Mouse (Mus musculus): ENCODE data around the gene Olfr394. TPM values are rescaled to one million over a fixed set of nuclear protein-coding genes. Genes with fewer than 3 reads are reported as not detected.
"Not testable (repeated sequence)": the region's sequence is repeated elsewhere in the genome, so short reads cannot be mapped to it uniquely, and the experiment has no call there.

Olfr394 gene
- total RNA-seq (2021) = not detected
- long read RNA-seq = 0 reads

DNA sequence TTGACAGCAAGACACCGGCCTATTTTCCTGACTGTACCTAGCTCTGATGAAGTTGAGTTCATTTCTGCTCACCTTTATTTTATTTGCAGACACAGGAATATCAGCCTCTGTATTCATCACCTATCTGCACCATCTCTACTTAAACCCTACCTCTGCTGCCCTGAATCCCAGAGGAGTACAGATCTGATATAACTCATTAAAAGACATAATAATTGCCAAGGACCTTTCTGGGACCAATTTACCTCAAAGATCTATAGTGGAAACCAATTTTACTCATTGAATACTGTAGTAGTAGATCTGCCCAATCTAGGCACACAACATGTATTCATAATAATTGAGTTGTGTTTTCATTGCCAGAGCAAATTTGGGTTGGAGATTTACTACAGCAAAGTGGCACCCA lies at the start of gene Olfr394:
Gene Olfr394 (minus strand): TSS at position 101 of the 400 bp plus-strand sequence.
- DNase-seq (ENCODE audit: low spot score in 2 of 2) = no peak

GRCm38 (mm10) chr11:73936377-73936776 lies 45.8 kb upstream of the Olfr394 start, which contains the start of gene Olfr23:
Olfr23 (plus strand) TSS chr11:73936677.
- no peak for DNase-seq (ENCODE audit: low spot score in 2 of 2)

GRCm38 (mm10) chr11:73909199-73909598 lies 18.6 kb upstream of the Olfr394 start, which contains the start of gene Olfr395:
Olfr395 (minus strand) TSS chr11:73909299.
- not testable (repeated sequence) for DNase-seq (ENCODE audit: low spot score in 2 of 2)

GRCm38 (mm10) chr11:73851354-73851753 lies 39.2 kb downstream of the Olfr394 start, which contains the start of gene Olfr393:
Olfr393 (minus strand) TSS chr11:73851454.
- DNase-seq (ENCODE audit: low spot score in 2 of 2) = no peak

Other genes with a start within 250 kb of the Olfr394 start
- not detected for gene Zfp735, start 202.0 kb downstream of the Olfr394 start, total RNA-seq (2021)
- gene Olfr389, start 110.1 kb downstream of the Olfr394 start, total RNA-seq (2021) = not detected
- not detected for gene Olfr390, start 107.8 kb downstream of the Olfr394 start, total RNA-seq (2021)
- not detected for gene Olfr391-ps, start 87.7 kb downstream of the Olfr394 start, total RNA-seq (2021)
- gene Olfr392, start 73.7 kb downstream of the Olfr394 start, total RNA-seq (2021) = not detected
- gene Olfr393, start 39.3 kb downstream of the Olfr394 start, total RNA-seq (2021) = not detected
- gene Olfr395, start 18.5 kb upstream of the Olfr394 start, total RNA-seq (2021) = not detected
- not detected for gene Olfr23, start 45.9 kb upstream of the Olfr394 start, total RNA-seq (2021)
- not detected for gene Olfr397, start 70.0 kb upstream of the Olfr394 start, total RNA-seq (2021)
- gene Olfr398, start 99.6 kb upstream of the Olfr394 start, total RNA-seq (2021) = not detected
- gene Olfr139, start 165.8 kb upstream of the Olfr394 start, total RNA-seq (2021) = not detected
- gene Olfr399, start 165.8 kb upstream of the Olfr394 start, total RNA-seq (2021) = not detected
- gene Zfp616, start 179.2 kb upstream of the Olfr394 start, total RNA-seq (2021) = not detected
- not detected for gene Olfr401, start 222.9 kb upstream of the Olfr394 start, total RNA-seq (2021)

All from layer of hippocampus, postnatal 10 days (tissue).